Mouse (Mus musculus) thymus, adult 2 months (tissue): Measurements from ENCODE around the gene Prkcb.

Experiments
- CTCF ChIP-seq: fragments of 200-500 bp; IDR thresholded peaks from 2 replicates; pipeline ENCODE4 v1.5.1; 2012; ENCODE audit warnings: mild to moderate bottlenecking, control low read depth, low read length, moderate library complexity, borderline replicate concordance; ENCODE audit not compliant: control insufficient read depth, poor library complexity, insufficient read depth; ENCODE audit errors: extremely low read depth
- POLR2A ChIP-seq: fragments of 200-500 bp; IDR thresholded peaks from 2 replicates; pipeline ENCODE4 v1.6.1; 2012; ENCODE audit warnings: mild to moderate bottlenecking, low read length, control low read depth, moderate library complexity; ENCODE audit not compliant: control insufficient read depth, poor library complexity, insufficient read depth; ENCODE audit errors: extremely low read depth

GRCm38 (mm10) chr7:122433377-122433776 lies 144.8 kb downstream of the Prkcb start:
- no peak for TF ChIP-seq CTCF
- TF ChIP-seq POLR2A = no peak
